Mouse (Mus musculus) midbrain, embryonic 14.5 days (tissue): ENCODE results near the gene Rragc. TPM values are rescaled to one million over a fixed set of nuclear protein-coding genes. Genes with fewer than 3 reads are reported as not detected.
A peak's percentile ranks its signal among the peaks of the same experiment; 100 is the strongest.

Experiments
- ATAC-seq: fragments of 200-750 bp; cut with Nextera tagmentation; 2 replicates; pipeline ENCODE4 v1.8.0; 2017; ENCODE audit warnings: moderate number of reproducible peaks, moderate library complexity; ENCODE audit not compliant: low FRiP score, low TSS enrichment
- DNase-seq: peaks from one replicate; pipeline ENCODE4 v3.0.0-alpha.2; 2015
- H3K27ac ChIP-seq: fragments of 300-500 bp; sonication (generic); replicated peaks from 2 replicates; pipeline ENCODE4 v1.5.1; 2014; ENCODE audit warnings: mild to moderate bottlenecking, low read depth, low read length, moderate library complexity
- H3K27me3 ChIP-seq: fragments of 300-500 bp; sonication (generic); 2 replicates; pipeline ENCODE4 v1.6.1; 2014; ENCODE audit warnings: low read length, control low read depth, mixed read lengths; ENCODE audit not compliant: control insufficient read depth, insufficient read depth
- H3K36me3 ChIP-seq: fragments of 300-500 bp; sonication (generic); 2 replicates; pipeline ENCODE4 v1.6.1; 2014; ENCODE audit warnings: low read length, control low read depth; ENCODE audit not compliant: control insufficient read depth, insufficient read depth
- H3K4me1 ChIP-seq: fragments of 300-500 bp; sonication (generic); 2 replicates; pipeline ENCODE4 v1.6.1; 2014; ENCODE audit warnings: mild to moderate bottlenecking, antibody characterized with exemption, low read length, control low read depth; ENCODE audit not compliant: control insufficient read depth, insufficient read depth
- H3K4me2 ChIP-seq: fragments of 300-500 bp; sonication (generic); 2 replicates; pipeline ENCODE4 v1.6.1; 2014; ENCODE audit warnings: mild to moderate bottlenecking, low read length, moderate library complexity
- H3K4me3 ChIP-seq: fragments of 300-500 bp; sonication (generic); replicated peaks from 2 replicates; pipeline ENCODE4 v1.5.1; 2014; ENCODE audit warnings: low read depth, low read length
- H3K9ac ChIP-seq: fragments of 300-500 bp; sonication (generic); replicated peaks from 2 replicates; pipeline ENCODE4 v1.6.1; 2014; ENCODE audit warnings: mild to moderate bottlenecking, low read length, moderate library complexity
- H3K9me3 ChIP-seq: fragments of 300-500 bp; sonication (generic); 2 replicates; pipeline ENCODE4 v1.6.1; 2016; ENCODE audit warnings: low read length, control low read depth, mixed read lengths; ENCODE audit not compliant: control insufficient read depth
- WGBS: fragments of 180-500 bp; shearing (Covaris S2); extraction: QIAGEN DNeasy Blood & Tissue Kit; methylation state at CpG from one replicate; pipeline ENCODE4 v1.1.7; 2014; 5-methylcytosine and 5-hydroxymethylcytosine counted together
- polyA plus RNA-seq: library from polyadenylated mRNA; unstranded; fragments of >200 nt; fragmentation: Nextera tagmentation; extraction: Ambion mirVana; gene quantifications from 2 replicates; pipeline ENCODE4 v1.2.1, GENCODE M21; 2014

The Rragc gene
- 47.3 and 53.6 TPM in 2 replicates for polyA plus RNA-seq

DNA sequence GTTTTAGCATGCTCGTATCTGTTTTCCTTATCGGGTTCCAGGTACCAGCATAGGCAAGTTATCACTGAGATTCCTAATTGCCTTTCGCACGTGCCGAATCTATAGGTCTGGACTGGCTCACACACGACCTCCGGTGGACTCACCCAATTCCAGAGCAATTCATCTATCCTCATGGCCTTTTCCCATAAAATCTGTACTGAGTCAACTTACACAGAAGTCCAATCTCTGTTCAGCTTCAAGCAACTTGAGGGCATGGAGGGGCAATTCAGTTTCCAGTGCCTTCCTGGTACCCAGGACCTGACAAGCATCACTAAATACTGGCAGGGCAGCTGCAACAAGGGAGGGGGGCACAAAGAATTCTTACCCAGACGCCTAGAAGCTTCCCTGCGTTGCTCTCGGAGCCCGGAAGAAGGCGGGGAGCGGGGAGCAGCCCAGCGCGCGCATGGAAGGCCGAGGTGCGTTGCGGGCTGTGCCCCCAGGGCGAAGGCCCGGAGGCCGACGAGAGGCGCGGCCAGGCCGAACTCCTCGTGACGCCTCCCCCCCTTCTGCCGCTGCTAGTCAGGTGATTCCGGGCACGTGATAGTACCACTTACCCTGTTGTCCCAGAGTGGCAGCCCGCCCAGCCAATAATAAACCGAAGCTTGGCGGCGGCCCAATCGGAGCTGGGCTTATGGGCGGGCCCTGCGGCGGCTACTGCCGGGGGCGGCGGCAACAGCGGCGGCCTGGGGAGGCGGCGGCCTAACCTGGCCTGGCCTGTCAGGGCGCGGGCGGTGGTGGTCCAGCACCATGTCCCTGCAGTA lies at the start of gene Rragc:
Rragc (plus strand) TSS at position 699 of the 800 bp plus-strand sequence.
- WGBS = under 1% methylated on average over 49 of the region's 49 CpGs
- H3K4me2 ChIP-seq = peak within 1 kb of the TSS; percentile 84
- peak; percentile 100 for DNase-seq
- H3K9me3 ChIP-seq = no peaks in the 10 kb centered on the region
- peak within 1 kb of the TSS; percentile 87 for H3K27ac ChIP-seq
- peak; percentile 100 for ATAC-seq
- H3K4me3 ChIP-seq = peak within 1 kb of the TSS; percentile 98
- peak within 1 kb of the TSS; percentile 89 for H3K9ac ChIP-seq
- H3K27me3 ChIP-seq = no peaks in the 10 kb centered on the region
- H3K4me1 ChIP-seq = peaks cover 24% of the 10 kb centered on the region
- H3K36me3 ChIP-seq = peaks cover 35% of the 10 kb centered on the region

- 89% methylated on average over 5 of the region's 5 CpGs for WGBS
- H3K27me3 ChIP-seq = no peaks in the 10 kb centered on the region
- no peak for ATAC-seq
Observed at GRCm38 (mm10) chr4:123893726-123894125, 23.5 kb upstream of the Rragc start.

GRCm38 (mm10) chr4:123894295-123894694 lies 23.0 kb upstream of the Rragc start:
- Histone ChIP-seq H3K36me3 (no peaks in the 10 kb centered on the region), H3K9me3 (no peaks in the 10 kb centered on the region), H3K27ac (no peak overlapping the region), H3K4me1 (no peaks in the 10 kb centered on the region), H3K4me2 (no peak overlapping the region), H3K9ac (no peak overlapping the region), H3K4me3 (no peak overlapping the region), H3K27me3 (no peaks in the 10 kb centered on the region)
- DNase-seq = no peak
- no peak for ATAC-seq
- 86% methylated on average over 4 of the region's 4 CpGs for WGBS

More at GRCm38 (mm10) chr4:123893726-123894125, 23.5 kb upstream of the Rragc start:
- Histone ChIP-seq H3K36me3 (no peaks in the 10 kb centered on the region), H3K4me2 (no peak overlapping the region), H3K4me3 (no peak overlapping the region), H3K9me3 (no peaks in the 10 kb centered on the region), H3K4me1 (no peaks in the 10 kb centered on the region), H3K27ac (no peak overlapping the region), H3K9ac (no peak overlapping the region)
- no peak for DNase-seq

DNA sequence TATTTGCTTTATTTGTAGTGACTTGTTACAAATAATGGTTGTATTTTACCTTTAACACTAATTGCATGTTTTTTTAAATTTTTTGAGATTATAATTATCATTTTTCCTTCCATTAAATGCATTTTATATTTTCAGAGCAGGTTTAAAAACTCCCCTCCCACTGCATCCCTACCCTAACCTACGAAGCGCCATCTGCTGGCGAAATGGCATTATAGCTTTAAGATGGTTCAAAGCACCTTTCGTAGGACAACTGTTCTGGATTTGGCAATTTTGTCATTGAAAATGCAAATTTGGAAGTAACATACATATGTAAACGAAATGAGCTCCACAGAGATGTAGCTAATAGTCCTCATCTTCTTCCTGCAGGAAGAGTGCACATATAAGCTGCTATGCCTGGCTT lies 18.6 kb upstream of the Rragc start:
- ATAC-seq (no peak), DNase-seq (peak; percentile 88)
- H3K27ac ChIP-seq = no peak overlapping the region
- no peak overlapping the region for H3K9ac ChIP-seq
- 11% methylated on average over 5 of the region's 5 CpGs for WGBS
- no peak overlapping the region for H3K4me2 ChIP-seq
- H3K4me1 ChIP-seq = no peaks in the 10 kb centered on the region
- H3K36me3 ChIP-seq = no peaks in the 10 kb centered on the region
- H3K4me3 ChIP-seq = no peak overlapping the region
- H3K9me3 ChIP-seq = no peaks in the 10 kb centered on the region
- no peaks in the 10 kb centered on the region for H3K27me3 ChIP-seq

- WGBS = 78% methylated on average over 3 of the region's 3 CpGs
- H3K36me3 ChIP-seq = no peaks in the 10 kb centered on the region
- H3K9me3 ChIP-seq = no peaks in the 10 kb centered on the region
- ATAC-seq (no peak), DNase-seq (no peak)
- H3K4me1 ChIP-seq = peaks cover 8% of the 10 kb centered on the region; the same call in 1 of the 2 replicates
- H3K27ac ChIP-seq = no peak overlapping the region
- no peak overlapping the region for H3K4me2 ChIP-seq
- no peaks in the 10 kb centered on the region for H3K27me3 ChIP-seq
- H3K4me3 ChIP-seq = no peak overlapping the region
- H3K9ac ChIP-seq = no peak overlapping the region
Observed at GRCm38 (mm10) chr4:123903432-123903831, 13.8 kb upstream of the Rragc start.

- Histone ChIP-seq H3K27me3 (no peaks in the 10 kb centered on the region), H3K9me3 (no peaks in the 10 kb centered on the region), H3K4me3 (peak within 1 kb of the TSS; percentile 77), H3K4me1 (peaks cover 8% of the 10 kb centered on the region; the same call in 1 of the 2 replicates), H3K27ac (peak within 1 kb of the TSS; percentile 73), H3K36me3 (peaks cover 6% of the 10 kb centered on the region; the same call in 1 of the 2 replicates), H3K9ac (peak within 1 kb of the TSS; percentile 66), H3K4me2 (peak within 1 kb of the TSS; percentile 79)
- peak; percentile 100 for ATAC-seq
- DNase-seq = peak; percentile 99
- WGBS = under 1% methylated on average over 49 of the region's 49 CpGs
Observed at GRCm38 (mm10) chr4:123904333-123905125, 12.7 kb upstream of the Rragc start, which contains the start of gene Mycbp. Gene Mycbp, plus strand, starts transcription at chr4:123904832.

- peak overlapping the region; percentile 73 for H3K27ac ChIP-seq
- H3K27me3 ChIP-seq = no peaks in the 10 kb centered on the region
- no peaks in the 10 kb centered on the region for H3K9me3 ChIP-seq
- no peak for ATAC-seq
- DNase-seq = no peak
- H3K4me1 ChIP-seq = peaks cover 8% of the 10 kb centered on the region; the same call in 1 of the 2 replicates
- H3K4me3 ChIP-seq = peak overlapping the region; percentile 77
- H3K36me3 ChIP-seq = peaks cover 12% of the 10 kb centered on the region; the same call in 1 of the 2 replicates
- peak overlapping the region; percentile 66 for H3K9ac ChIP-seq
- H3K4me2 ChIP-seq = peak overlapping the region; percentile 79
- WGBS = under 1% methylated on average over 46 of the region's 53 CpGs
Observed at GRCm38 (mm10) chr4:123905126-123905668, 12.0 kb upstream of the Rragc start.

DNA sequence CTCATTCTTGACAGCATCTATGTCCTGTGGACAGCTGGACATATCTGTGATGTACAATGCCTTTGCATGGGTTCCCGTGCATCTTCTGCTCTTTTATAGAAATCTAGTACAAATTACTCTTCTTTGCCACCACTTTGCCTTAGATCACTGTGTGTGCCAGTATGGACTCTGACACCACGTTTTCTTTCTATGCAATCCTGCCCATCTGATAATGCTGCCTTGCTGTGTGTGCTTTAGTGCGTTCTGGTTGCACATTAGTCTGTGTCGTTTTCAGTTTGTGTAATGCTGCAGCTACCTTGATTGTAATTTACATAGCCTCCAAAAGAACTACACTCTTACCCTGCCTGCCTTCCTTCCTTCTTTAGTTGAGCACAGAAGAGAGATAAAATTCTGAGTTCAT lies 5.7 kb upstream of the Rragc start:
- H3K27ac ChIP-seq = no peak overlapping the region
- H3K27me3 ChIP-seq = no peaks in the 10 kb centered on the region
- no peak overlapping the region for H3K4me2 ChIP-seq
- no peak for DNase-seq
- H3K9ac ChIP-seq = no peak overlapping the region
- H3K4me3 ChIP-seq = no peak overlapping the region
- peaks cover 13% of the 10 kb centered on the region for H3K4me1 ChIP-seq
- no peaks in the 10 kb centered on the region for H3K9me3 ChIP-seq
- WGBS = 88% methylated on average over 4 of the region's 4 CpGs
- peaks cover 37% of the 10 kb centered on the region for H3K36me3 ChIP-seq
- ATAC-seq = no peak
